ENCODE assay signal across 14 mouse cellular contexts in the genomic region with DNA sequence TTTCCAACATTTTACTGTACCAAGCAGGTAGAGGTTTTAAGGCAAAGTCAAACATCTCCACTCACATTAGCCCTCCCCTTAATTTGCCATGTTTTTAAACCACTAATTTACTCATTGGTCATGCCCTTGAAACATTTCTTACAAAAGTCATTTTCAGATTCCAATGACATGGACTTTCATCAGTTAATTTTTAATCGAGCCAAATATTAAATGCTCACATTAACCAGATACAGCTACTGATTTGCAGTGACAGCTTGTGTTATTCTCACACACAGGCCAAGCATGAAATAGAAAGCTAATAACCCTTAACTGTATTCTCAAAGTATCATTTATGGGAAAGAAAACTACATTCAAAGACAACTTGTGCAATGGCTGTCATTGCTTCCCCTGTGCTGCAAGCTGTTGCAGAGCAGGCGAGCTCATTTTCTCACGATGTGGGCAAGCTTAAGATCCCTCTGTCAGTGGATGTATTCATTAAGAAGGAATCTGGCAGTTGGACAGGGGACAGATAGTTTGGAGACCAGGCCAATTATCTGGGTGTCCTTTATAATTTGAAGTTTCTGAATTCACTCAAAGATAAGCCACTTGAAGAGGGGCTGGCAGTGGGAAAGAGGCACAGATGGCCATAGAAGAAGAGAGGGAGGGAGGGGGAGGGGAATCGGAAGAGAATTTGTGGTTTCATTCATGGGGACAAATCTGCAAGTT. TPM values are rescaled to one million over a fixed set of nuclear protein-coding genes. Genes with fewer than 3 reads are reported as not detected.
DNase-seq lines count a peak whose midpoint lies in the region; ATAC-seq and TF ChIP-seq lines count a peak whose summit lies in the region.
"Had no signal": no experiment of that assay in that cellular context is flagged by ENCODE, and none has a peak within 500 bp of the region (broad histone marks: within the 10 kb centered on the region; RNA-seq: fewer than 3 reads in every experiment).

No protein-coding gene starts in this region.

- H3K79me2 ChIP-seq in myocyte (ENCODE audit: control insufficient read depth, insufficient read depth) = peaks cover 9% of the 10 kb centered on the region

- no peaks in the 10 kb centered on the region for H3K36me3 ChIP-seq in lung, postnatal 0 days (ENCODE audit: insufficient read depth, low read length)
- no peaks in the 10 kb centered on the region for H3K36me3 ChIP-seq in forebrain, embryonic 15.5 days
- no peaks in the 10 kb centered on the region for H3K36me3 ChIP-seq in myocyte (ENCODE audit: control insufficient read depth, insufficient read depth)
- H3K36me3 ChIP-seq: liver, embryonic 13.5 days had no signal

- no peak for TF ChIP-seq EP300 in lung, postnatal 0 days (IDR thresholded peaks at IDR 0.05)

- H3K4me3 ChIP-seq in lung, postnatal 0 days (ENCODE audit: low read depth, low read length) = no peak overlapping the region
- no peak overlapping the region for H3K4me3 ChIP-seq in forebrain, embryonic 15.5 days
- H3K4me3 ChIP-seq in myocyte = no peak overlapping the region
- H3K4me3 ChIP-seq: liver, embryonic 13.5 days had no signal

- no peak overlapping the region for H3K9ac ChIP-seq in lung, postnatal 0 days (replicated peaks; ENCODE audit: low read depth)
- H3K9ac ChIP-seq in forebrain, embryonic 15.5 days (replicated peaks) = no peak overlapping the region
- H3K9ac ChIP-seq: liver, embryonic 13.5 days had no signal

- no peak overlapping the region for H3K27ac ChIP-seq in lung, postnatal 0 days (ENCODE audit: low read length)
- H3K27ac ChIP-seq in forebrain, embryonic 15.5 days (replicated peaks) = peak overlapping the region; percentile 62
- H3K27ac ChIP-seq: liver, embryonic 13.5 days had no signal

- TF ChIP-seq POLR2A in myocyte (IDR thresholded peaks at IDR 0.05; ENCODE audit: insufficient read length, low read depth) = no peak

- no peak overlapping the region for H3ac ChIP-seq in myocyte (ENCODE audit: control insufficient read depth, insufficient read length)

- H3K4me2 ChIP-seq in lung, postnatal 0 days (replicated peaks; ENCODE audit: low read depth, low read length) = no peak overlapping the region
- H3K4me2 ChIP-seq in forebrain, embryonic 15.5 days (replicated peaks) = no peak overlapping the region
- peak overlapping the region; percentile 46 for H3K4me2 ChIP-seq in myocyte (ENCODE audit: low read depth)
- H3K4me2 ChIP-seq: liver, embryonic 13.5 days had no signal

- TF ChIP-seq CTCF in lung, postnatal 0 days (IDR thresholded peaks at IDR 0.05) = no peak

- no peaks in the 10 kb centered on the region for H3K27me3 ChIP-seq in lung, postnatal 0 days (replicated peaks; ENCODE audit: insufficient read depth, low read length)
- no peaks in the 10 kb centered on the region for H3K27me3 ChIP-seq in forebrain, embryonic 15.5 days
- H3K27me3 ChIP-seq in myocyte (ENCODE audit: control insufficient read depth, insufficient read depth, insufficient read length) = no peaks in the 10 kb centered on the region
- H3K27me3 ChIP-seq: liver, embryonic 13.5 days had no signal

- peak; percentile 44 for ATAC-seq in lung, postnatal 0 days
- ATAC-seq in forebrain, embryonic 15.5 days (replicated peaks) = peak; percentile 90

- H3K4me1 ChIP-seq in lung, postnatal 0 days (ENCODE audit: insufficient read depth, low read depth, low read length) = no peaks in the 10 kb centered on the region
- H3K4me1 ChIP-seq in forebrain, embryonic 15.5 days = peaks cover 25% of the 10 kb centered on the region
- H3K4me1 ChIP-seq: liver, embryonic 13.5 days had no signal

- peak; percentile 92 for DNase-seq in heart, adult 11 months
- DNase-seq in heart, postnatal 4 days = no peak
- peak; percentile 58 for DNase-seq in lung, postnatal 0 days (ENCODE audit: low spot score)
- DNase-seq in lung, postnatal 36 days = no peak
- no peak for DNase-seq in spleen, adult 18-20 months
- DNase-seq in adipocyte (ENCODE audit: low spot score) = no peak
- DNase-seq: adrenal gland, postnatal 10 days; embryo, embryonic 11 days; layer of hippocampus, adult 9-11 months; liver, embryonic 13.5 days; right cerebral cortex, postnatal 14 days; thymus, adult 2 months had no signal

- no peaks in the 10 kb centered on the region for H3K9me3 ChIP-seq in lung, postnatal 0 days (ENCODE audit: low read length)
- no peaks in the 10 kb centered on the region for H3K9me3 ChIP-seq in forebrain, embryonic 15.5 days
- H3K9me3 ChIP-seq: liver, embryonic 13.5 days had no signal

- WGBS in lung, postnatal 0 days = 37% methylated on average over 4 of the region's 4 CpGs
- 16% methylated on average over 4 of the region's 4 CpGs for WGBS in forebrain, embryonic 15.5 days

TF ChIP-seq in myocyte, 11 proteins besides CTCF, POLR2A, EP300 and RAD21:
- no peak for TF ChIP-seq MAX (IDR thresholded peaks at IDR 0.05; ENCODE audit: low read depth)
- TF ChIP-seq REST (IDR thresholded peaks at IDR 0.05; ENCODE audit: insufficient read depth, insufficient read length) = no peak
- TF ChIP-seq TCF12 (IDR thresholded peaks at IDR 0.05; ENCODE audit: insufficient read depth, poor library complexity, severe bottlenecking) = no peak
- no peak for TF ChIP-seq MYOG (IDR thresholded peaks at IDR 0.05; ENCODE audit: control insufficient read depth in 1 of 3, insufficient read depth in 1 of 3, insufficient read length in 2 of 3, low read depth in 2 of 3)
- TF ChIP-seq POLR2AphosphoS2 (IDR thresholded peaks at IDR 0.05; ENCODE audit: insufficient read length, low read depth) = no peak
- TF ChIP-seq SRF (IDR thresholded peaks at IDR 0.05; ENCODE audit: control insufficient read depth, insufficient read length, low read depth) = no peak
- TF ChIP-seq CEBPB (IDR thresholded peaks at IDR 0.05; ENCODE audit: insufficient read depth, poor library complexity, severe bottlenecking) = no peak
- no peak for TF ChIP-seq TCF3 (IDR thresholded peaks at IDR 0.05; ENCODE audit: insufficient read length, low read depth)
- no peak for TF ChIP-seq E2F4 (IDR thresholded peaks at IDR 0.05; ENCODE audit: insufficient read depth)
- TF ChIP-seq MYOD1 (IDR thresholded peaks at IDR 0.05; ENCODE audit: control insufficient read depth in 1 of 3, insufficient read length in 2 of 3, low read depth in 2 of 3) = no peak
- TF ChIP-seq USF1 (IDR thresholded peaks at IDR 0.05; ENCODE audit: low read depth) = no peak

RNA-seq across cellular contexts. Expression of a gene that starts 11.5 kb away (rescaled TPM):
- total RNA-seq in heart, postnatal 4 days (2021) = 10 to 100 TPM; 13.6 to 16.0 TPM
- 5.7 and 7.1 TPM in 2 replicates for polyA plus RNA-seq in lung, postnatal 0 days (2015; fragmentation: Nextera tagmentation; extraction: Ambion mirVana)
- 13.2 and 15.3 TPM in 2 replicates for polyA plus RNA-seq in forebrain, embryonic 15.5 days (2015; fragmentation: Nextera tagmentation; extraction: Ambion mirVana)
- polyA plus RNA-seq in myocyte (2012; fragmentation: generic; extraction: Trizol) = 1.9 TPM

RNA-seq across cellular contexts. Expression of a gene that starts 56.9 kb away (rescaled TPM):
- 1 to 10 TPM; 7.8 to 9.7 TPM for total RNA-seq in heart, postnatal 4 days (2021)
- 25.6 and 31.8 TPM in 2 replicates for polyA plus RNA-seq in lung, postnatal 0 days (2015; fragmentation: Nextera tagmentation; extraction: Ambion mirVana)
- polyA plus RNA-seq in forebrain, embryonic 15.5 days (2015; fragmentation: Nextera tagmentation; extraction: Ambion mirVana) = 13.0 and 14.4 TPM in 2 replicates
- 9.9 TPM for polyA plus RNA-seq in myocyte (2012; fragmentation: generic; extraction: Trizol)

Comparison
In these comparisons a context has a peak if more than half of its experiments do, and no peak if none do; other contexts are left out.
1. DNase-seq: peak in heart, adult 11 months (single experiment) and lung, postnatal 0 days (single experiment); none in heart, postnatal 4 days (single experiment), lung, postnatal 36 days (single experiment), spleen, adult 18-20 months (0 of 2) and adipocyte (single experiment).